20 mouse cellular contexts compared by ENCODE assay signal in the genomic region with DNA sequence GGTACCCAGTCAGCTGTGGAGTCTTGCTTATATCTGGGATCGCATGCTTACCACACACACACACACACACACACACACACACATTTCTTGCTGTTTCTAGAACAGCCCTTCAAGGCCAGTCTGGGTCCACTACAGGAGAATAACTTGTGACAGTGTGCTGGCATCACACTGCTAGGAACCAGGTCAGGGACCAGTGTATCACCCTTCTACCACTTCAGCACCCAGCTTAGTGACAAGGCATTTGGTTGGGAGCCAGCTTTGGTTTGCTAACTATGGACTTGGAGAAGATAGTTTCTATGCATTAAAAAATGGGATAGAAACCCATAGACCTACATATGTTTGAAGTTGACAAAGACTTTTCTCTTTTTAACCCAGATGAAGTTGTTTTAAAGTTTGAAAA. TPM values are rescaled to one million over a fixed set of nuclear protein-coding genes. Genes with fewer than 3 reads are reported as not detected.
DNase-seq lines count a peak whose midpoint lies in the region; TF ChIP-seq lines count a peak whose summit lies in the region.
"Had no signal": no experiment of that assay in that cellular context is flagged by ENCODE, and none has a peak within 500 bp of the region (broad histone marks: within the 10 kb centered on the region; RNA-seq: fewer than 3 reads in every experiment).

No protein-coding gene starts in this region.

- H3K27ac ChIP-seq in kidney, adult 2 months (ENCODE audit: insufficient read depth, low read depth, low read length): no peak overlapping the region
- H3K27ac ChIP-seq: embryonic facial prominence, embryonic 10.5 days; embryonic facial prominence, embryonic 13.5 days; forebrain, embryonic 12.5 days; forebrain, embryonic 15.5 days; hindbrain, embryonic 13.5 days; intestine, embryonic 15.5 days had no signal

- DNase-seq in adipocyte (ENCODE audit: low spot score): peak; percentile 13
- DNase-seq in adrenal gland, adult 2 months: peak; percentile 78
- peak; percentile 73 for DNase-seq in adrenal gland, postnatal 14 days
- DNase-seq in kidney, adult 2 months: no peak
- DNase-seq in embryo, embryonic 11 days: no peak
- DNase-seq in layer of hippocampus, adult 8-10 months (ENCODE audit: low spot score in 2 of 2): no peak
- DNase-seq: cerebellum, adult 11 months; cerebellum, adult 2 months; cerebellum, adult 9-11 months; cerebellum, postnatal 25 days; gastrocnemius, postnatal 25 days; kidney, adult 11 months had no signal

- TF ChIP-seq CTCF in kidney, adult 2 months (conservative IDR thresholded peaks at IDR 0.05; ENCODE audit: insufficient read depth, insufficient read length, low read depth, low read length): no peak

- no peak for TF ChIP-seq POLR2A in kidney, adult 2 months (IDR thresholded peaks at IDR 0.05; ENCODE audit: low read depth, low read length)

- no peaks in the 10 kb centered on the region for H3K27me3 ChIP-seq in kidney, adult 2 months (replicated peaks; ENCODE audit: control insufficient read depth, insufficient read depth, low read length)
- H3K27me3 ChIP-seq: embryonic facial prominence, embryonic 13.5 days; forebrain, embryonic 12.5 days; forebrain, embryonic 15.5 days; hindbrain, embryonic 13.5 days; intestine, embryonic 15.5 days had no signal

- WGBS in kidney, adult 2 months: 83% methylated on average over 1 of the region's 1 CpGs

- H3K4me3 ChIP-seq in kidney, adult 2 months (ENCODE audit: insufficient read depth, low read depth, low read length): no peak overlapping the region
- H3K4me3 ChIP-seq: embryonic facial prominence, embryonic 10.5 days; embryonic facial prominence, embryonic 13.5 days; erythroblast, embryonic 14.5 days; forebrain, embryonic 12.5 days; forebrain, embryonic 15.5 days; hindbrain, embryonic 13.5 days; intestine, embryonic 15.5 days had no signal

- H3K4me1 ChIP-seq in kidney, adult 2 months (ENCODE audit: control insufficient read depth, insufficient read depth, low read length): no peaks in the 10 kb centered on the region
- H3K4me1 ChIP-seq: embryonic facial prominence, embryonic 13.5 days; forebrain, embryonic 15.5 days; hindbrain, embryonic 13.5 days; intestine, embryonic 15.5 days had no signal

- no peaks in the 10 kb centered on the region for H3K36me3 ChIP-seq in kidney, adult 2 months (ENCODE audit: control insufficient read depth, insufficient read depth, low read length)

RNA-seq across cellular contexts. Expression of a gene that starts 46.2 kb away (rescaled TPM):
- total RNA-seq in adrenal gland, adult 2 months (2021): 100 to 1,000 TPM; 134 to 206 TPM
- polyA plus RNA-seq in adrenal gland, adult 2 months (2012; rRNA removed): 46.7 and 49.0 TPM in 2 replicates
- 182 and 200 TPM in 2 replicates for total RNA-seq in adrenal gland, postnatal 14 days (2021)
- 11.3 and 11.4 TPM in 2 replicates for polyA plus RNA-seq in kidney, adult 2 months (2012; rRNA removed)
- total RNA-seq in layer of hippocampus, adult 8-10 months (2022): 10 to 100 TPM in 1 of 4 experiments, 1 to 10 TPM in 3; 7.6 to 10.2 (median 8.5) TPM
- total RNA-seq: MEL had no signal
- polyA plus RNA-seq: erythroblast, embryonic 14.5 days had no signal

Comparison
In these comparisons a context has a peak if more than half of its experiments do, and no peak if none do; other contexts are left out.
1. DNase-seq: peak in adipocyte (single experiment), adrenal gland, adult 2 months (single experiment) and adrenal gland, postnatal 14 days (single experiment); none in kidney, adult 2 months (single experiment), embryo, embryonic 11 days (single experiment) and layer of hippocampus, adult 8-10 months (0 of 2).
2. RNA of a gene that starts 46.2 kb away (total RNA-seq): 134 to 206 TPM in adrenal gland, adult 2 months and 182 to 200 TPM in adrenal gland, postnatal 14 days; 7.6 to 10.2 TPM in layer of hippocampus, adult 8-10 months; every median in the first group is over 10 times any median in the second.